Mouse (Mus musculus) heart, embryonic 14.5 days (tissue): ENCODE results near the gene Txndc11. TPM values are rescaled to one million over a fixed set of nuclear protein-coding genes. Genes with fewer than 3 reads are reported as not detected.

Experiments used
- ATAC-seq: fragments of 200-750 bp; cut with Nextera tagmentation; 2 replicates; pipeline ENCODE4 v1.8.0; 2017; ENCODE audit warnings: low read depth, moderate TSS enrichment; ENCODE audit not compliant: insufficient number of reproducible peaks, insufficient read depth, low FRiP score
- H3K27ac ChIP-seq, 2 experiments: fragments of 200-500 bp in 1 of 2; fragments of 300-500 bp in 1 of 2; sonication (generic) in 1 of 2; replicated peaks in 1 of 2; 2 replicates each; pipeline ENCODE4 v1.5.1; 2012 to 2014; ENCODE audit warnings: low read depth in 2 of 2, low read length in 2 of 2, control low read depth in 1 of 2, mild to moderate bottlenecking in 1 of 2, mixed read lengths in 1 of 2; ENCODE audit not compliant: control insufficient read depth in 1 of 2, insufficient read depth in 1 of 2
- H3K27me3 ChIP-seq: fragments of 300-500 bp; sonication (generic); 2 replicates; pipeline ENCODE4 v1.6.1; 2014; ENCODE audit warnings: mild to moderate bottlenecking, low read length, control low read depth; ENCODE audit not compliant: control insufficient read depth, insufficient read depth
- H3K36me3 ChIP-seq: fragments of 300-500 bp; sonication (generic); 2 replicates; pipeline ENCODE4 v1.6.1; 2014; ENCODE audit warnings: mild to moderate bottlenecking, control low read depth, low read length, mixed read lengths; ENCODE audit not compliant: control insufficient read depth, insufficient read depth
- H3K4me1 ChIP-seq, 2 experiments: fragments of 200-500 bp in 1 of 2; fragments of 300-500 bp in 1 of 2; sonication (generic) in 1 of 2; 2 replicates each; pipeline ENCODE4 v1.6.1; 2012 to 2014; ENCODE audit warnings: low read length in 2 of 2, control low read depth in 1 of 2, mixed read lengths in 1 of 2; ENCODE audit not compliant: control insufficient read depth in 2 of 2, insufficient read depth in 2 of 2
- H3K4me2 ChIP-seq: fragments of 300-500 bp; sonication (generic); 2 replicates; pipeline ENCODE4 v1.6.1; 2014; ENCODE audit warnings: mild to moderate bottlenecking, low read length
- H3K4me3 ChIP-seq, 2 experiments: fragments of 200-500 bp in 1 of 2; fragments of 300-500 bp in 1 of 2; sonication (generic) in 1 of 2; 2 replicates each; pipeline ENCODE4 v1.5.1; 2012 to 2014; ENCODE audit warnings: low read length in 2 of 2, mild to moderate bottlenecking in 2 of 2, control low read depth in 1 of 2, low read depth in 1 of 2, moderate library complexity in 1 of 2; ENCODE audit not compliant: control insufficient read depth in 1 of 2, insufficient read depth in 1 of 2
- H3K9ac ChIP-seq: fragments of 300-500 bp; sonication (generic); 2 replicates; pipeline ENCODE4 v1.6.1; 2014; ENCODE audit warnings: mild to moderate bottlenecking, low read length
- H3K9me3 ChIP-seq: fragments of 300-500 bp; sonication (generic); 2 replicates; pipeline ENCODE4 v1.6.1; 2016; ENCODE audit warnings: low read length, control low read depth; ENCODE audit not compliant: control insufficient read depth
- WGBS: fragments of 180-500 bp; shearing (Covaris S2); extraction: QIAGEN DNeasy Blood & Tissue Kit; methylation state at CpG from one replicate; pipeline ENCODE4 v1.1.7; 2014; 5-methylcytosine and 5-hydroxymethylcytosine counted together
- polyA plus RNA-seq: library from polyadenylated mRNA; unstranded; fragments of >200 nt; fragmentation: Nextera tagmentation; extraction: Ambion mirVana; gene quantifications from 2 replicates; pipeline ENCODE4 v1.2.1, GENCODE M21; 2014

Gene Txndc11
- polyA plus RNA-seq, 1 experiment from 2014 or later, result 31.9 TPM

GRCm38 (mm10) chr16:11133476-11134347, 738 bp downstream of the Txndc11 start:
- Histone ChIP-seq H3K27me3 (no peaks in the 10 kb centered on the region), H3K4me1 (peaks cover 2 to 17% of the 10 kb centered on the region in 2 experiments), H3K9me3 (no peaks in the 10 kb centered on the region), H3K9ac (peak overlapping the region; percentile 96), H3K27ac (peak overlapping the region; percentile 93 to 95), H3K4me2 (peak overlapping the region; percentile 71), H3K36me3 (peaks cover 32% of the 10 kb centered on the region), H3K4me3 (peak overlapping the region; percentile 91 to 97)
- under 1% methylated on average over 31 of the region's 34 CpGs for WGBS
- ATAC-seq, result no peak; the same call in 1 of the 2 replicates

- WGBS, result 14% methylated on average over 2 of the region's 2 CpGs
- Histone ChIP-seq H3K27me3 (no peaks in the 10 kb centered on the region), H3K9me3 (no peaks in the 10 kb centered on the region), H3K4me1 (peaks cover 2 to 17% of the 10 kb centered on the region in 2 experiments), H3K27ac (0 out of 4 replicates have a peak overlapping the region, but pooled peaks of 1 of the 2 experiments have one; percentile 95), H3K9ac (peak overlapping the region; percentile 96), H3K4me2 (peak overlapping the region; percentile 71), H3K36me3 (peaks cover 31% of the 10 kb centered on the region), H3K4me3 (peak overlapping the region; percentile 15 to 97; a peak in 3 of 4 replicates)
- ATAC-seq, result no peak
These were observed 1.6 kb downstream of the Txndc11 start for GRCm38 (mm10) chr16:11132839-11133238.

GRCm38 (mm10) chr16:11128301-11128700, 6.1 kb downstream of the Txndc11 start:
- H3K4me3 ChIP-seq, result no peak overlapping the region
- WGBS, result 88% methylated on average over 11 of the region's 11 CpGs
- no peaks in the 10 kb centered on the region for H3K27me3 ChIP-seq
- no peak for ATAC-seq
- no peak overlapping the region for H3K9ac ChIP-seq
- H3K36me3 ChIP-seq, result peaks cover 46% of the 10 kb centered on the region
- peaks cover 2 to 15% of the 10 kb centered on the region in 2 experiments; a peak in 3 of 4 replicates for H3K4me1 ChIP-seq
- no peaks in the 10 kb centered on the region for H3K9me3 ChIP-seq
- H3K4me2 ChIP-seq, result no peak overlapping the region
- H3K27ac ChIP-seq, result no peak overlapping the region

GRCm38 (mm10) chr16:11125371-11125770, 9.1 kb downstream of the Txndc11 start:
- WGBS, result 96% methylated on average over 2 of the region's 2 CpGs
- peaks cover 71% of the 10 kb centered on the region for H3K36me3 ChIP-seq

GRCm38 (mm10) chr16:11124110-11124509, 10.3 kb downstream of the Txndc11 start:
- no peaks in the 10 kb centered on the region for H3K4me1 ChIP-seq
- H3K4me3 ChIP-seq, result no peak overlapping the region
- no peak for ATAC-seq
- H3K4me2 ChIP-seq, result no peak overlapping the region
- no peak overlapping the region for H3K27ac ChIP-seq
- H3K36me3 ChIP-seq, result peaks cover 82% of the 10 kb centered on the region
- H3K9me3 ChIP-seq, result no peaks in the 10 kb centered on the region
- no peaks in the 10 kb centered on the region for H3K27me3 ChIP-seq
- H3K9ac ChIP-seq, result no peak overlapping the region
- 89% methylated on average over 1 of the region's 1 CpGs for WGBS

More at GRCm38 (mm10) chr16:11125371-11125770, 9.1 kb downstream of the Txndc11 start:
- Histone ChIP-seq H3K27me3 (no peaks in the 10 kb centered on the region), H3K9ac (no peak overlapping the region), H3K4me3 (no peak overlapping the region), H3K4me2 (no peak overlapping the region), H3K4me1 (no peaks in the 10 kb centered on the region), H3K9me3 (no peaks in the 10 kb centered on the region), H3K27ac (no peak overlapping the region)
- ATAC-seq, result no peak

GRCm38 (mm10) chr16:11122625-11123024, 11.8 kb downstream of the Txndc11 start:
- WGBS, result 90% methylated on average over 2 of the region's 2 CpGs
- H3K36me3 ChIP-seq, result peaks cover 82% of the 10 kb centered on the region
- H3K4me3 ChIP-seq, result no peak overlapping the region
- no peak overlapping the region for H3K27ac ChIP-seq
- ATAC-seq, result no peak
- no peaks in the 10 kb centered on the region for H3K9me3 ChIP-seq
- H3K4me2 ChIP-seq, result no peak overlapping the region
- H3K4me1 ChIP-seq, result no peaks in the 10 kb centered on the region
- no peaks in the 10 kb centered on the region for H3K27me3 ChIP-seq
- H3K9ac ChIP-seq, result no peak overlapping the region

GRCm38 (mm10) chr16:11109198-11109740, 25.2 kb downstream of the Txndc11 start:
- H3K9me3 ChIP-seq, result no peaks in the 10 kb centered on the region
- no peak overlapping the region for H3K4me3 ChIP-seq
- no peaks in the 10 kb centered on the region for H3K27me3 ChIP-seq
- H3K4me2 ChIP-seq, result no peak overlapping the region
- no peaks in the 10 kb centered on the region for H3K4me1 ChIP-seq
- peaks cover 44% of the 10 kb centered on the region for H3K36me3 ChIP-seq
- H3K27ac ChIP-seq, result no peak overlapping the region
- no peak overlapping the region for H3K9ac ChIP-seq
- WGBS, result 68% methylated on average over 4 of the region's 4 CpGs
- no peak for ATAC-seq
